Mouse (Mus musculus) spleen, adult 18-20 months (tissue): ENCODE data around the gene Cdc42ep4.

Experiments used
- DNase-seq, 2 experiments: peaks; one replicate each; pipeline ENCODE4 v3.0.0; 2022; ENCODE audit warnings: mixed read lengths in 2 of 2

The Cdc42ep4 gene

DNA sequence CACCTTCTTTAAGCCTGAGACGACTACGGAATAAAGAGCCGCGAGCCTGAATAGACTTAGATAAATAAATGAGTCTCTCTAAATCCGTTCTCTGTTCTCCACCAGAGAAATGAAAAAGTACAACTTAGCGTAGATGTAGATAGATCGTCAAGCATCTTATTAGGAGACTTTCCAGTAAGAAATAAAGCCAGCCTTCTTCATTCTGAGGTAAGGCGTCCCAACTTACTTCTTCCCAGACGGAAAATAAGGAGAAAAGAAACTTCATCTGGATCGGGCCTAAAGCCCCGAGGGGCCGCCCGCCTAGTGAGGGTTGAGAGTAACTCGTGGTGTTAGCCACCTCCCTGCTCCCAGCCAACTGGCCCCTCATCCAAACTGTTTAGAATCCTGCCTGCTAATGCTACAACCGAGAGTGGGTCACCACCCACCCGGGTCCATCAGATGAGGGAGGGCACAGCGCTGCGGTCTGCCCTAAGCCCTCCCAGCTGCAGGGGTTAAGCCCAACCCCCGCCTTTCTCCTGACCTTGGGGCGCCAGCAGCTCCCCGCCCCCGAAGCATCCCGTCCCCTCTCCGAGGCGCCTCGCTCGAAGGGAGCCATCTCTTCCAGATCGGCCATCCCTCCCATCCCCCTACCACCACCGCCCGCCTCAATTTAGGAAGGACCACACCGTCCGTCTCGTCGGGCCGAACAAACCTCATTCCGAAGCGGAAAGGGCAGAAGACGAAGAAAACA is 68.6 kb downstream of the Cdc42ep4 start:
- DNase-seq: peak; percentile 41

DNA sequence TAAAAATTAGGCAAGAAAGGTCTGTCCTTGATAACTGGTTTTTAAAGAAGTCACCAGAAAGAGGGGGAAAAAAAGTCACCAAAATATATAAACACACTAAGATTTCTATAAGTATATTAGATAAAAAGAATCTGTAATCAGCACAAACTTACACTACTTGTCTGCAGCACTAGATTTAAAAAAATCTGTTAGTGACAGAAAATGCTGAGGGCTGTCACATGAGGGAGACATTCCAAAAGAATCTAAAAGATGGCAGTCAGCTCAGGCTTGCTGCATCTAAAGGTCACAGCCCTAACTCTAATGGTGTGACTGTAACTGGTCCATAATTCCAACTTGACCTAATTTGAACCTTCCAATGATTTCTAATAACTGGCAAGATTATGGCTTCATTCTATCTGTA is 69.7 kb downstream of the Cdc42ep4 start:
- DNase-seq: no peak

DNA sequence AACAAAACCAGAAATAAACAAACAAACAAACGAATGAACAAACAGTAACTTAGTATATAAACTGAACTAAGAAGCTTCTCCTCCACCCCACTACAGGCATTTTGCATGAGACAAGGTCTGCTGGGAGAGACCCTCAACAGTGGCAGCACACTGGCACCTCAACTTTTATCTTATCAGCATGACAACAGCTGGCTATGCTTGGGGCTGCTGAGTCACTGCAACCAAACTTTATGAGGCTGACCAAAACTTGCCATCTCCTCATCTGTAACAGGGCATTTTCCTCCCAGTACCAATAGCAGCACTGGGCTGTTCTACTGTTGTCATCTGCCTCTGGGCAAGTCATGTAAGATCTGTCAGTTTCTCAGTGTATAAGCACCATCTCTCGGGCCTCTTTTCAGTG is 70.7 kb downstream of the Cdc42ep4 start:
- no peak for DNase-seq

DNA sequence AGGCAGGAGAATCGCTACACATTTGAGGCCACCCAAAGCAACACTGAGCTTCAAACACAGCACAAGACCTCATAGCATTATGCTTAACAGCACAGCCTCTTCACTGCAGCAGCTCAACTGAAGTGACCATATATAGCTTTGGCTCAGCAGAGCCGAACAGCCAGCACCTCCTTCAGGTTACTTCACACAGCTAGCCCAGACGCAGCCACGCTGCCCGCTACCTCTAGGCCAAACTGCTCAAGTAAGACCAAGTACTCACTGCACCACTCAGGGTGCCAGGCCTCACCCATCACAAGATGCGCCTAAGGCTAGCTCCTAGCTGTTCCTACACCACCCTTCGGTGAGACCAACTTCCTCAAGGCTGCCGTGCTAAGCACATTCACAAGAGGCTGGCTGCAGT is 73.3 kb downstream of the Cdc42ep4 start:
- DNase-seq: no peak

DNA sequence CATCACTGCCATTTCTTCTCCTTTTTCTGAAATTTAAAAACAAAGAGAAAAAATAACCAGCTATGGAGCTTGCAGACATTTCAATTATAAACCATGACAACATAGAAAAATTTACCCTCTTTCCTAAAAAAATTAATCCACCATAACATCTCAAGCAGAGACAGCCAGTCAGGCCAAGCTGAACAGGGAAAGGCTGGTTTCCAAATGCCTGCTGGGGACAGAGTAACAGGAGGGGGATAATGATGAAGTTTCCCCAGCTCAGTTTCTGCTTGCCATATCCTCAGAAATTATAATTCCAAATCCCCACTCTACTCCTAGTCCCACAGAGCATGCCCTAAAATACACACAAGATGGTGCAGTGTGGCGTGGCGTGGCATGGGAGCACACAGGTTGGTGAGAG is 74.3 kb downstream of the Cdc42ep4 start:
- no peak for DNase-seq
